Mouse (Mus musculus): Measurements from ENCODE around the gene S1pr4. TPM values are rescaled to one million over a fixed set of nuclear protein-coding genes. Genes with fewer than 3 reads are reported as not detected.

S1pr4 gene
- polyA plus RNA-seq, 1 experiment from 2014 or later, result 4.5 TPM

DNA sequence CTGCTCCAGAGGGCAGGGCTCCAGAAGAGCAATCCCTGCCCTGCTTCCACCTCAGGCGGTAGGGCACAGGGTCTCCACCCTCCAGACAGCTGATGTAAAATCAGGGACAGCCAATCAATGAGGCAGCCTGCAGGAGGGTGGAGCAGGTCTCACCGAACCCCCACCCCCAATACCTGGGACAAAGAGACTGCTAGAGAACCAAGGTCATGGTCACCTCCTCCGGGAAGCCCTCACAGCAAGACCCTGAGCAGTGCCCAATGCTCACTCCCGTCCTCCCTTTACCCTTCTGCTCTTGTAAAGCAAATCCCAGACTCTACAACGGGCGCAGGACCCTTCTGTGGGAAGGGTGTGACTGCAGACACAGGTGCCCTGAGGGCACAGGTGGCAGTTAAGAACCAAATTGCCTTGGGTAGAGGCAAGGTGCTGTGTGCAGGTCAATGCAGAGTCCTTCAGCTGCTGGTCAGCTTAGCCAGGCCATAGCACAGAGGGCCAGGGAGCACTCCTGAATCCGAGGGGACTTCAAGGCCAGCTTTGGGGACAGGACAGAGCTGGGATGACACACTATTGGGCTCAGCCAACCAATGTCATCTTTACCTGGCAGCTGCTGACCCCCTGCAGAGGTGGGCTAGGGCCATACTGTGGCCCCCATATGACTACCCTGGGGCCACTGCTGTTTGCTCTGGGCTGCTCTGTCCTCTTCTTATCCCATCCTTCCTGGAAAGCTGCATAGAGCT, 43.0 kb upstream of the S1pr4 start:
- Histone ChIP-seq H3K27me3 (replicated peaks; ENCODE audit: control insufficient read depth, insufficient read depth, low read length) (no peaks in the 10 kb centered on the region), H3K9me3 (ENCODE audit: control insufficient read depth, low read length) (no peaks in the 10 kb centered on the region), H3K4me2 (peak overlapping the region; percentile 99), H3K9ac (ENCODE audit: low read depth, low read length) (peak overlapping the region; percentile 90), H3K36me3 (ENCODE audit: control insufficient read depth, insufficient read depth, low read length) (peaks cover 8% of the 10 kb centered on the region; the same call in 1 of the 2 replicates), H3K4me3 (ENCODE audit: low read depth, low read length) (peak overlapping the region; percentile 96), H3K4me1 (replicated peaks; ENCODE audit: control insufficient read depth, insufficient read depth, low read length) (peaks cover 48% of the 10 kb centered on the region), H3K27ac (ENCODE audit: low read depth, low read length) (peak overlapping the region; percentile 19; the same call in 1 of the 2 replicates)
- ATAC-seq (replicated peaks; ENCODE audit: low FRiP score) (no peak), DNase-seq (ENCODE audit: low spot score) (no peak)
- WGBS, result 75% methylated on average over 7 of the region's 7 CpGs

DNA sequence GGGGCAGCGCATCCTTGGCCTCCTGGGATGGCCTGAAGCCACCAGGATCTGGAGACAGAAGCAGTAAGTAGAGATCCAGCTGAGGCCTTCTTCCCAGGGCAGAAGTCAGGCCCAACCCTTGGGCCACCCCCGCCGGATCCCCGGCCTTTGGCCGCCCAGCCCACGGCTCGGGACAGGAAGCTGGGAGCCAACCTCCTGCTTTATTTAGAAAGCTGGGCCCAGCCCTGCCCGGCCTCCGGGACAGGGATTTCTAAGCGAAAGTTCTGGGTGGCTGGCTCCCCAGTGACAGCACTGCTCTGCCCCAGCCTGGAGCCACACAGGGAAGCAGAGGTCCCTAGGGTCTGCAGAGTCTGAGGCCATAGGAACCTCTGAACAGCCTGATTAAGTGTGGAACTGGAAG, 41.9 kb upstream of the S1pr4 start:
- Histone ChIP-seq H3K4me2 (peak overlapping the region; percentile 99), H3K36me3 (ENCODE audit: control insufficient read depth, insufficient read depth, low read length) (peaks cover 8% of the 10 kb centered on the region; the same call in 1 of the 2 replicates), H3K27ac (ENCODE audit: low read depth, low read length) (peak overlapping the region; percentile 32; the same call in 1 of the 2 replicates), H3K4me1 (replicated peaks; ENCODE audit: control insufficient read depth, insufficient read depth, low read length) (peaks cover 43% of the 10 kb centered on the region), H3K4me3 (ENCODE audit: low read depth, low read length) (peak overlapping the region; percentile 25; the same call in 1 of the 2 replicates), H3K9me3 (ENCODE audit: control insufficient read depth, low read length) (no peaks in the 10 kb centered on the region), H3K9ac (ENCODE audit: low read depth, low read length) (0 out of 2 replicates have a peak overlapping the region, but pooled peaks have one; percentile 14), H3K27me3 (replicated peaks; ENCODE audit: control insufficient read depth, insufficient read depth, low read length) (no peaks in the 10 kb centered on the region)
- ATAC-seq (replicated peaks; ENCODE audit: low FRiP score) (no peak), DNase-seq (ENCODE audit: low spot score) (no peak)
- WGBS, result 60% methylated on average over 10 of the region's 10 CpGs

DNA sequence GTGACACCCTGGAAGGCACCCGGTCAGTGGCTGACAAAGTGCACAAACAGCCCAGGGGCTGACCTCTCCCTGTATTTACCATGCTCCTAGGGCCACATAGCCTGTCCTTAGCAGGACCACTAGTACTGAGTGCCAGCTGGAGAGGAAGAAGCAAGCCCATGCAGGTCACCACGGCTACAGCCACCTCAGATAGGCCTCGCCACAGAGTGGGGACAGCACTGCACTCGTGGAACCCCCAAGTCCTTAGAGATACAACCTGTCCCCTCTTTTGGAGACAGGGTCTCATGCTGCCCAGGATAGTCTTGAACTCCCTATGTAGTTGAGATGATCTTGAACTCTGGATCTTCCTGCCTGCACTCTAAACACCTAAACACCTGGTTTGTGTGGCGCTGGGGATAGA, 41.4 kb upstream of the S1pr4 start:
- 0 out of 2 replicates have a peak overlapping the region, but pooled peaks have one; percentile 6 for H3K9ac ChIP-seq (ENCODE audit: low read depth, low read length)
- H3K9me3 ChIP-seq (ENCODE audit: control insufficient read depth, low read length), result no peaks in the 10 kb centered on the region
- H3K4me1 ChIP-seq (replicated peaks; ENCODE audit: control insufficient read depth, insufficient read depth, low read length), result peaks cover 38% of the 10 kb centered on the region
- ATAC-seq (replicated peaks; ENCODE audit: low FRiP score), result no peak
- no peaks in the 10 kb centered on the region for H3K27me3 ChIP-seq (replicated peaks; ENCODE audit: control insufficient read depth, insufficient read depth, low read length)
- no peak overlapping the region for H3K4me3 ChIP-seq (ENCODE audit: low read depth, low read length)
- H3K27ac ChIP-seq (ENCODE audit: low read depth, low read length), result peak overlapping the region; percentile 20; the same call in 1 of the 2 replicates
- no peak for DNase-seq (ENCODE audit: low spot score)
- H3K36me3 ChIP-seq (ENCODE audit: control insufficient read depth, insufficient read depth, low read length), result peaks cover 8% of the 10 kb centered on the region; the same call in 1 of the 2 replicates
- peak overlapping the region; percentile 99; the same call in 1 of the 2 replicates for H3K4me2 ChIP-seq
- WGBS, result 69% methylated on average over 5 of the region's 5 CpGs

DNA sequence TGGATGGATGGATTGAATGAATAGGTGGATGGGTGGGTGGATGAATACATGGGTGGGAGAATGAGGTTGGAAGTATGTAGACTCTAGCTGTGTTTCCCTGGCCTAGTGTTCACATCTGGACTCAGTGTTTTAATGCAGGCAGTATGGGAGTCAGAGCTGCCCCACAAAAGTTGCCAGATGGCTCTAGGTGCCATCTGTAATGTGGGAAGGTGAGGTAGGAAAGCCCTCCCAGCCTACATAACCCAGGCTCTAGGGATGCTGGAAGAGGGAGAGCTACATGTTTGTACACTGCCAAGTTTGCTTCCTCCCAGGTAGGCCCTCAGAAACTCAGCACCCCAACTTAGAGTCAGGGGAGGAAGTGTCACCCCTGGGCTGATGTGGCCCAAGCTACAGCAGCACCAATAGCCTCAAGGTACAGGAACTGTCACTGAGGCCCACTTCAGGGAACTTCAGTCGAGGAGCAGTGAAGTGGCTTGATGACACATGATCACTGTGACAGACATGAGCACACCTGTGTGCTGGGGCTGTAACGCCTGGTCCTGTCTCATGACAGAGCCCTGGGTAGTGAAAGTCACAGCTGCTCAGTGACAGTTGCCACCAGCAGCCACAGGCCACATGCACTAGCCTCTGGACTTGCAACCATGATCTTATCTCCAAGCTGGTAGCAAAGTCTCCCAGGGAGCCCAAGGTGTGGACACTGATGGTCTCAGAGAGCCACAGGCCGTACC, 38.6 kb upstream of the S1pr4 start:
- 84% methylated on average over 3 of the region's 3 CpGs for WGBS
- Histone ChIP-seq H3K36me3 (ENCODE audit: control insufficient read depth, insufficient read depth, low read length) (peaks cover 8% of the 10 kb centered on the region; the same call in 1 of the 2 replicates), H3K4me2 (no peak overlapping the region; the same call in 1 of the 2 replicates), H3K4me1 (replicated peaks; ENCODE audit: control insufficient read depth, insufficient read depth, low read length) (peaks cover 27% of the 10 kb centered on the region), H3K27ac (ENCODE audit: low read depth, low read length) (no peak overlapping the region), H3K9ac (ENCODE audit: low read depth, low read length) (0 out of 2 replicates have a peak overlapping the region, but pooled peaks have one; percentile 14), H3K4me3 (ENCODE audit: low read depth, low read length) (no peak overlapping the region), H3K27me3 (replicated peaks; ENCODE audit: control insufficient read depth, insufficient read depth, low read length) (no peaks in the 10 kb centered on the region), H3K9me3 (ENCODE audit: control insufficient read depth, low read length) (no peaks in the 10 kb centered on the region)
- ATAC-seq (replicated peaks; ENCODE audit: low FRiP score) (no peak), DNase-seq (ENCODE audit: low spot score) (no peak)

DNA sequence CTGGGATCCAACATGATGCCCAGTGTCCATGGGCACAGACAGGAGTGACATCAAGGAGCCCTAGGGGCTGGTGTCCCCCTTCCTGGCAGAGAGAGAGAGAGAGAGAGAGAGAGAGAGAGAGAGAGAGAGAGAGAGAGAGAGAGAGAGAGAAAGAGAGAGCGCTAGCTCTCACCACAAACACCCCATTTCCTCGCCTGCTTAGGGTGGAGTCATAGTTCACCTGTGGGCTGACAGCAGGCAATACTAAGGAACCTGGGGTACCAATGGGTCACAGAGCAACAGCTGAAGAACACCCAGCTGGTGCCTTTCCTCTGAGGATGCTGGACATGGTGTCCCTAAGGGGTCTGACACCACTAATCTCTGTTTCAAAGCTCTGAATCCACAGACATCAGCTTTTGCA, 37.5 kb upstream of the S1pr4 start:
- no peak overlapping the region for H3K4me3 ChIP-seq (ENCODE audit: low read depth, low read length)
- no peaks in the 10 kb centered on the region for H3K27me3 ChIP-seq (replicated peaks; ENCODE audit: control insufficient read depth, insufficient read depth, low read length)
- no peaks in the 10 kb centered on the region for H3K9me3 ChIP-seq (ENCODE audit: control insufficient read depth, low read length)
- no peak overlapping the region for H3K27ac ChIP-seq (ENCODE audit: low read depth, low read length)
- ATAC-seq (replicated peaks; ENCODE audit: low FRiP score), result no peak
- peaks cover 14% of the 10 kb centered on the region; the same call in 1 of the 2 replicates for H3K36me3 ChIP-seq (ENCODE audit: control insufficient read depth, insufficient read depth, low read length)
- WGBS, result 80% methylated on average over 2 of the region's 2 CpGs
- no peak overlapping the region for H3K9ac ChIP-seq (ENCODE audit: low read depth, low read length)
- no peak for DNase-seq (ENCODE audit: low spot score)
- H3K4me2 ChIP-seq, result no peak overlapping the region
- H3K4me1 ChIP-seq (replicated peaks; ENCODE audit: control insufficient read depth, insufficient read depth, low read length), result peaks cover 17% of the 10 kb centered on the region

DNA sequence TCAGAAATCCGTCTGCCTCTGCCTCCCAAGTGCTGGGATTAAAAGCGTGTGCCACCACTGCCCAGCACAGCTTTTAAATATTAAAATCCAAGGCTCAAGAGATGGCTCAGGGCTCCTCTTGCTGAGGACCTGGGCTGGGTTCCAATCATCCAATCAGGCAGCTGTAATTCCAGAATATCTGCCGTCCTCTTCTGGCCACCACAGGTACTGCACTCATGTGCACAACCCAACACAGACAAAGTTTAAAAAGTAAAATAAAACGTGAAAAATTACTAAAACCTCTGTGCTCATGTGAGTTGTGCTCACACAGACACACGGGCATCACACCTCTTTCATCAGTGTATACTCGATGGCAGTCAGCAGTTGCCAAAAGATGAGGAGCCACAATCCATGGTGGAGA, 36.8 kb upstream of the S1pr4 start:
- H3K4me3 ChIP-seq (ENCODE audit: low read depth, low read length), result no peak overlapping the region
- no peak overlapping the region for H3K4me2 ChIP-seq
- no peak overlapping the region for H3K9ac ChIP-seq (ENCODE audit: low read depth, low read length)
- H3K4me1 ChIP-seq (replicated peaks; ENCODE audit: control insufficient read depth, insufficient read depth, low read length), result peaks cover 10% of the 10 kb centered on the region
- DNase-seq (ENCODE audit: low spot score), result no peak
- H3K36me3 ChIP-seq (ENCODE audit: control insufficient read depth, insufficient read depth, low read length), result peaks cover 18% of the 10 kb centered on the region; the same call in 1 of the 2 replicates
- no peaks in the 10 kb centered on the region for H3K27me3 ChIP-seq (replicated peaks; ENCODE audit: control insufficient read depth, insufficient read depth, low read length)
- no peaks in the 10 kb centered on the region for H3K9me3 ChIP-seq (ENCODE audit: control insufficient read depth, low read length)
- 66% methylated on average over 6 of the region's 6 CpGs for WGBS
- no peak overlapping the region for H3K27ac ChIP-seq (ENCODE audit: low read depth, low read length)
- no peak for ATAC-seq (replicated peaks; ENCODE audit: low FRiP score)

DNA sequence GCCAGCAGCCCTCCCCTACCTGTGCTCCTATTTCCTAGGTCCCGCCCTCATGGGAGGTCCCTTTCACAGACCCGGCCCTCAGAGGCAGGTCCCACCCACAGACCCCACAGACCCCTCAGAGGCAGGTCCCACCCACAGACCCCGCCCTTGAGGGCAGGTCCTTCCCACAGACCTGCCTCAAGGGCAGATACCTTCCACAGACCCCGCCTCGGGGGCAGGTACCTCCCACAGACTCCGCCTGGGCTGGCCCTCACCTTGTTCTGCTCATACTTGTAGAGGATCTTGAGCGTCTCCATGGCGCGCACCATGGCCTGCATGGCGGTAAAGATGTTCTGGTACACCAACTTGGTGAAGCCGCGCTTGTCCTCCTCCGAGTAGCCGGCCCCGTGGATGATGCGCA, 34.9 kb upstream of the S1pr4 start:
- Histone ChIP-seq H3K27ac (ENCODE audit: low read depth, low read length) (no peak overlapping the region), H3K4me2 (no peak overlapping the region), H3K4me1 (replicated peaks; ENCODE audit: control insufficient read depth, insufficient read depth, low read length) (peaks cover 5% of the 10 kb centered on the region; the same call in 1 of the 2 replicates), H3K9me3 (ENCODE audit: control insufficient read depth, low read length) (no peaks in the 10 kb centered on the region), H3K36me3 (ENCODE audit: control insufficient read depth, insufficient read depth, low read length) (peaks cover 18% of the 10 kb centered on the region), H3K27me3 (replicated peaks; ENCODE audit: control insufficient read depth, insufficient read depth, low read length) (no peaks in the 10 kb centered on the region), H3K9ac (ENCODE audit: low read depth, low read length) (no peak overlapping the region), H3K4me3 (ENCODE audit: low read depth, low read length) (no peak overlapping the region)
- DNase-seq (ENCODE audit: low spot score), result no peak
- WGBS, result 75% methylated on average over 16 of the region's 16 CpGs
- ATAC-seq (replicated peaks; ENCODE audit: low FRiP score), result no peak; the same call in 1 of the 2 replicates

DNA sequence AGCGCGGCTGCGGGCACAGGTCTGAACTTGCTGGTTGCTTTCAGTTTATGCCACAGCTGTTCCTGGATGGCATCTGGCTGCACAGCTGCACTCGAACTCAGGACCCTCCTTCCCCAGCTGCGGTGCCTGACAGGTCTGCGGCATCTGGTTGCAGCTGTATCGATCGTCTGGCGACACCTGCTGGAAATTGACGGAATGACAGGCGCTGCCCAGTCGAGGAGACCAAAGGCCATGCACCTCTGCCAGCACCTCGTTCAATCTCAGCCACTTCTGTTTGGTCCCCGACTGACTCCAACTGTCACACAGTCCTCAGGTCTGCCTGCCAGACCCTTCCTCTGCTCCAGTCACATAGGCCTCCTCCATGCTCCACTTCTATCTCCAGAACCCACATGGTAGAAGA, 26.8 kb upstream of the S1pr4 start:
- H3K27me3 ChIP-seq (replicated peaks; ENCODE audit: control insufficient read depth, insufficient read depth, low read length), result 0 out of 2 replicates have a peak, but pooled peaks cover 2% of the 10 kb centered on the region
- no peak overlapping the region for H3K9ac ChIP-seq (ENCODE audit: low read depth, low read length)
- DNase-seq (ENCODE audit: low spot score) (peak; percentile 82), ATAC-seq (replicated peaks; ENCODE audit: low FRiP score) (peak; percentile 26; the same call in 1 of the 2 replicates)
- peaks cover 24% of the 10 kb centered on the region for H3K4me1 ChIP-seq (replicated peaks; ENCODE audit: control insufficient read depth, insufficient read depth, low read length)
- no peak overlapping the region for H3K4me2 ChIP-seq
- peaks cover 8% of the 10 kb centered on the region for H3K36me3 ChIP-seq (ENCODE audit: control insufficient read depth, insufficient read depth, low read length)
- no peak overlapping the region for H3K27ac ChIP-seq (ENCODE audit: low read depth, low read length)
- H3K4me3 ChIP-seq (ENCODE audit: low read depth, low read length), result no peak overlapping the region
- no peaks in the 10 kb centered on the region for H3K9me3 ChIP-seq (ENCODE audit: control insufficient read depth, low read length)
- 7% methylated on average over 14 of the region's 14 CpGs for WGBS

Measured in liver, embryonic 11.5 days (tissue).